Mouse (Mus musculus): ENCODE results near the gene Trim26.
"Not testable (repeated sequence)": the region's sequence is repeated elsewhere in the genome, so short reads cannot be mapped to it uniquely, and the experiment has no call there.

Trim26 gene

DNA sequence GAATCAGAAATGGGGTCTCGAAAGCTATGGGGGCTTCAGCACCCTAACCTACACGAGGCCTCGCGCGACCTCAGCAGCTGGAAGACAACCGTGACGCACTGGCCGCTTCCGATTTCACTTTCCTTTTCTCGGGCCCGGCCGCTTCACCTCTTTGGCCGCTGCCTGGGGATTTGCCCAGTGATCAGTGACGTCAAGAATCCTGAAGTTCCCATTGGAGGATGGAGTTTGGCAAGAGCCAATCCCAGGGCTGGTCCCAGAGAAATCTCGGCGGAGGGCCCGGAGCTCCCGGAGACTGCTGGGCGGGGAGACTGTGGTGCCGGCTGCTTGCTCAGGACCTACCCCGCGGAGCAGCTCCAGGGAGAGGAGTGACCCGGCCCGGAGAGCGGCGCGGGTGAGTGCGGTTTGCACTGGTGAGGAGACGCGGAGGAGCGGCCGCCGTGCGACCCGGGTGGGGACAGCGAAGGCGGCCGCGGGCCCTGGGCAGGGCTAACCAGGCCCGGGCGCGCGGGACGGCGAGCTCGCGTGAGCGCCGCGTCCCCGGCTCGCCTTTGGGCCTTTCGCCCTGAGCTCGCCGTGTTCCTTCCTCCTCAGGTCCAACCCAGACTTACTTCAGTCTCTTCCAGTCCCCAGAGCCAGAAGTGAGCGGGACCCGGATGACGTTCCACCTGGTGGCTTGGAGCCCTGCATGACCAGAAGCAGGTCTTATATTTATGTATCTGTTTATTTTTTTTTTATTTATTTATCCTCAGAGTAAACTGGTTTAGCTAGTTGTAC is at the start of gene Trim26:
Gene Trim26, plus strand, starts transcription at position 261 of the 774 bp plus-strand sequence.
- in situ Hi-C loops (cut with MboI, MseI) = no loop called here

DNA sequence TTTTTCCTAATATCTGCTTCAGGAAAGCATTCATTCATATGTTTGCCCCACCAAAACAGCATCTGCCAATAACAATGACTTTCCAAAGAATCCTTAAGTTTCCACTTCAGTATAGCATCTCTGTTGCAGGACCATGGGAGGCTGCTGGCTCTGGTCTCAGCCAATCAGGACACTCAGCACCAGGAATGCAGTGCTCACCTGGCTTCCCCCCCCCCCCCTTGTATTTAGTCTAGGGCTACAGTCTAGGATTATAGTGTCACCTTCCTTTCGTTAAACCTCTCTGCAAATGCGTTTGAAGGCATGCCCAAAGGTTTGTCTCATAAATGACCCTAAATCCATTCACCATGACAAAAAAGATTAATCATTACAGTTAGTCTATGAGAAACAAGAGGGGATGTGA is 48.6 kb upstream of the Trim26 start:
- in situ Hi-C loops (cut with MboI, MseI) = no loop called here

DNA sequence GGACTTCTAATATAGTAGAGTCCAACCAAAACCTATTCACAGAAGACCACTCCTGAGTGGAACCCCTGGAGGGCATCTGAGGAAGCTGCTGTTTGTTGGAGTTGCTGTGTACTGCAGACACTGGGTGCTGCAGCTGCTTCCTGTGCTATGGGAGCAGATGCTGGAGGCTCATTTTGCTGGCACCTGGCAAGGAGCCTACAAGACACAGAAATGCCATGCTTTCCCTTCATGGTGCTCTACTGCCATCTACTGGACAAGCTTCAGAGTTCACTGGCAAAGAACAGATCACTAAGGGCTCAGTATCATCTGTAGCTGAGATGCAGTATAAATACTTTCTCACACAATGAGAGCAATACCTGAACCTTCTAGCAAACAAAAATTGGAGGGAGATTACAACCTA is 48.1 kb upstream of the Trim26 start:
- in situ Hi-C loops (cut with MboI, MseI) = not testable (repeated sequence)

DNA sequence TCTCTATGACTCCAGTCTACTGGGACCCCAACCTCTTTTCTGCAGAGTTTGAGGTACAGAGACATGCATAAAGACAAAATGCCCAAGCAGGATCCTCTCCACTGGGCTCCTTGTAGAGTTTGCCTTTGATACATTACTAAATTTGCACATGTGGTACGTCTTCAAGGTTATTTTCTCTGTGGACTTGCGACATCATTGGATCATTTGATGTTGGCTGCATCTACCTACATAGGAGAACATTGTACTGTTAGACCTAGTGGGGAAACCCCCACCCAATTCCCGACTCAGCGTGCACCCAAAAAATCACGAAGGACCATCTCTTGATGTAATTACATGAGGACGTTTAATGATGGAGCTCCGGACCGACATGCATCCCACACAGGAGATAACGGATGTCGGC is 37.4 kb upstream of the Trim26 start:
- in situ Hi-C loops (cut with MboI, MseI) = no loop called here

DNA sequence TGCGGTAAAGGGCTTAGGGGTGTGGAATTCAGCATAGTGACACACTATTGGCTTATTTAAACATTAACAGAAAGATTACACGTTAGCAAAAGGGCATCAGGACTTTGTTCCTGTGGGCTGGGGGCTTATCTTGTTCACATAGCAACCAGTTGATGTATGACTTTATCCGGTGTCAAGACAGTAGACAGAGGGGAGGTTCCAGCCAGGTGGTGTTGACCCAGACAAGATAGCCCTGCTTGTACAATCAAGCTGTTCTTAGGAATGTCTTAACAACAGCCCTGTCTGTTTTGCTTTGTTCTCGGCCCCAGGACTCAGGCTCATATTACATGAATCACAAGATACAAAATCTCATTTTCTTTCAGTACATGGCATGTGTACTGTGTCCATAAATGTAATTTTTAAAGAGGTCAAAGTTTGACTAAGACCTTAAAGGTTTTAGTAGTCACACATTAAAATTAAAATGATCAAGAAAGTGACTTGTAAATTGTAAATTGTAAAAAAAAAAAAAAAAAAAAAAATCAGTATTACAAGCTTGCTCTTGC is 36.9 kb upstream of the Trim26 start:
- in situ Hi-C loops (cut with MboI, MseI) = not testable (repeated sequence)

DNA sequence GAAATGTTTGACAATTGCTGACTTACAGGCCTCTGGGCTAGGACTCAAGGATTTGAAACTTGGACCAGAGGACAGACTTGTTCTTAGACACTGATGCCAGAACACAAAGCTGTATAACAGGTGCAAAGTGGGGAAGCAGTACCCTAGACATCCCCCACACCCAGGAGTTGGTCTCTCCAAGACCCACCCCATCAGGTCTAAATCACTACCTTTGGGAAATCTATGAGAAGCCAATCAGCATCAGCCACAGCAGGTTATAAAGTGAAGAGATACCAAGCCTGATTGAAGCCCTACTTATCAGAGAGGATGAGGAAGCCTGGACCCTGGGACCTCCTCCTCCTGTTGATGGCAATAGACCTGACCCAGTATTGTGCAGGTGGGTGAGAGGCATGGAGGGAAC is 25.1 kb upstream of the Trim26 start, which contains the start of gene H2-M10.6:
Gene H2-M10.6, plus strand, starts transcription at position 301 of the 400 bp plus-strand sequence.
- in situ Hi-C loops (cut with MboI, MseI) = no loop called here

DNA sequence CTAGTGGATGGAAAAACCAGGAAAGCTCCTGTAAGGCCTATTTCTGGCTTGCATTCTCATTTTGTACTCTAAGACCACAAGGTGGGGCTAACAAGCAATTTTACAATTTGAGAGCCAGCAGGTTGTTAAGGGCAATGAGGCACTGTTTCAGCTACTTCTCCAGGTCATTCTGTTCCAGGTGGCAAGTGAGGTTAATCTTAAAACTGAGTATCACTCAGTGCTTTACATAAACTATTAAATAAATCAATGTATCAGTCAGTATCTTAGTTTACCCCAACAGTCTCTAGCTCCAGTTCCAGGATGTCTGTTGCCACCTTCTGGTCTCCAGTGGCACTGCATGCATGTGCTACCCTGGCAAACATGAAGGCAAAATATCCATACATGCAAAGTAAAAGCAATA is 12.9 kb upstream of the Trim26 start:
- in situ Hi-C loops (cut with MboI, MseI) = no loop called here

DNA sequence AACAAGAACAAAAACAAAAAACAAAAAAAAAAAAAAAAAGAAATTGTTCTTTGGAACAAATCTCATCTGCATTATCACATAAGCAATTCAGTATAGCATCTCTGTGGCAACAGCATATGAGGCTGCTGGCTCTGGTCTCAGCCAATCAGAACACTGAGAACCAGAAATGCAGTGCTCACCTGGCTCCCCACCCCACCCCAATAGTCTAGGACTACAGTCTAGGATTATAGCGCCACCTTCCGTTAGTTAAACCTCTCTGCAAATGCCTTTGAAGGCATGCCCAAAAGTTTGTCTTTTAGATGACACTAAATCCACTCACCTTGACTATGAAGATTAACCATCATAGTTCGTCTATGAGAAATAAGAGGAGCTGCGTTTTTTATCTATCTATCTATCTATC is 11.4 kb upstream of the Trim26 start:
- in situ Hi-C loops (cut with MboI, MseI) = no loop called here

DNA sequence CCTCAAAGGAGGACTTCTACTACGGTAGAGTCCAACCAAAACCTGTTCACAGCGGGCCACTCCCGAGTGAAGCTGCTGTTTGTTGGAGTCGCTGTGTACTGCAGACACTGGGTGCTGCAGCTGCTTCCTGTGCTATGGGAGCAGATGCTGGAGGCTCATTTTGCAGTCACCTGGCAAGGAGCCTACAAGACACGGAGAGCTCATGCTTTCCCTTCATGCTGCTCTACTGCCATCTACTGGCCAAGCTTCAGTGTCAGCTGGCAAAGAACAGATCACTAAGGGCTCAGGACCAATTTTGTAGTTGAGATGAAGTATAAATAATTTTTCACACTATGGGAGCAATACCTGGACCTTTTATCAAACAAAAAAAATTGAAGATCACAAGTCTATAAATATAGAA is 10.9 kb upstream of the Trim26 start:
- in situ Hi-C loops (cut with MboI, MseI) = not testable (repeated sequence)

DNA sequence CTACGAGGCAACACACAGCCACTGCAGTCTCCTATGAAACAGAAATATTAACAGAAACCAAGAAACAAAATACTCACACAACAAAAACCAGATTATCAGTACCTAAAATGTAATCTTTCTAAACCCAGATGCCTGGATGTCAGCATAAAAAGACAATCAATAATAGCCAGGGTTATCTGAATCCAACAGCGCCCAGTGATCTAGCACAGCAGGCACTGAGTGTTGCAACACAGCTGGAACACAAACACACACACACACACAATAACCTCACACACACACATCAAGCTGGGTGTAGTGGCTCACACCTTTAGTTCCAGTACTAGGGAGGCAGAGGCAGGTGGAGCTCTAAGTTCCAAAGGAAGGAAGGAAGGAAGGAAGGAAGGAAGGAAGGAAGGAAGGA is 8.4 kb upstream of the Trim26 start:
- in situ Hi-C loops (cut with MboI, MseI) = no loop called here

DNA sequence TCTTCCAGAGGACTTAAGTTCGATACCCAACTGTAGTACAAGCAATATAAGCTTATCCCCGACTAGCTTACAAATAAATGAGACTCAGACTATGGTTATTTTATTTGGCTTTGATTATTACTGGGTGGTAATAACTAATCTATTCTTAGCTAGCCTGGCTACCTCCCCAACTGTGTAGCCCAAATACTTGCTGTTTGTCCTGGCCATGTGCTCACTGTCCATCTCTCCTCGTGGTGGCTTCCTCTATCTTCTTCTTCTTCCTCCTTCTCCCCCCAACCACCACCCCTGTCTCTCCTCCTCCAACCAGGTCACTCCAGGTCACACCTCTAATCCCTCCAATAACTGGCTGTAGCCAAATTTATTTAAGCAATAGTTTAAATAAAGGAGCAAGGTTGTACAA is 6.5 kb upstream of the Trim26 start:
- in situ Hi-C loops (cut with MboI, MseI) = no loop called here

DNA sequence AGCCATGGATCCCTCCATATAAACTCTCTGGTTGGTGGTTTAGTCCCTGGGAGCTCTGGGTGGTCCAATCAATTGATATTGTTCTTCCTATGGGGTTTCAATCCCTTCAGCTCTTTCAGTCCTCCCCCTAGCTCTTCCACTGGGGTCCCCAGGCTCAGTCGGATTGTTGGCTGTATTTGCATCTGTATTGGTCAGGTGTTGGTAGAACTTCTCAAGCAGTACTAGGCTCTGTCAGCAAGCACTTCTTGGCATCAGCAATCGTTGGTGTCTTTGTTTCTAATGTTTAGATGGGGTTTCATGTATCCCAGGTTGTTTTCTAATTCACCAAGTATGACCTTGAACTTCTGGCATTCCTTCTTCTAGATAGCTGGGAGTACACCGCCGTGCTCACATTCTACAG is 4.2 kb upstream of the Trim26 start:
- in situ Hi-C loops (cut with MboI, MseI) = no loop called here

DNA sequence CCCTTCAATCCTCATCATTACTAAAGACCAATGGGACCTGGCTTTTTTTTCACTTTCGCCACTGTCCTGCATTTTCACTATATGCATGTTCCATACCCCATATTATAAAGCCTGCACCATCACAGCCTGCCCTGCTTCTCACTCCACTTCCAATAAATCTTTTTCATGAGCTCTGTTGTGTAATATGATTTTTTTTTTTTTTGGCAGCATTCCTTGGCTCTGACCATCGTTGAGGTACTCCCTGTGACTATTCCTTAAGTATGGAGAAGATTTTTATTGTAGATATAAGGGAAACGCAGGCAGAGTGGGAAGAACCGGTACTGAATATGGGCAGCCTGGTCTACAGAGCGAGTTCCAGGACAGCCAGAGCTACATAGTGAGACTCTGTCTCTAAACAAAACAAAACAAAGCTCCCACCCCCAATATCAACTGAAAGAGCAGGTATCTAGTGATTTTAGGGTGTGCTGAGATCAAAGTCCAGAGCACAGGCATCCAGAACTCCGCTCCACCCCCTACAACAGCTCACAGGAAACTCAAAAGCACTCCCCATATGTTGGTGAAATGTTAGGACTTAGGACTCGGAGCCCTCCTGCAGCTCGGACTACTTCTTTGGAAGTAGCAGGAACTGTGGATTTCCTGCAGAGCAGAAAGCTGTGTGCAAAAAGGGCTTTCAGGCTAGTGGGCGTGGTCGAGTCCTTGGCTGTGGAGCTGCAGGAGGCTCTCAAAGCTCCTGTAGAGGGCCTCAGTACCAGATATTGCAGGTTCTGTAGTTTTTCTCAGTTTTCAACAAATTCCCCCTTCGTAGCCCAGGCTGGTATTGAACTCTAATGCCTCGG is 1.1 kb upstream of the Trim26 start:
- in situ Hi-C loops (cut with MboI, MseI) = no loop called here

DNA sequence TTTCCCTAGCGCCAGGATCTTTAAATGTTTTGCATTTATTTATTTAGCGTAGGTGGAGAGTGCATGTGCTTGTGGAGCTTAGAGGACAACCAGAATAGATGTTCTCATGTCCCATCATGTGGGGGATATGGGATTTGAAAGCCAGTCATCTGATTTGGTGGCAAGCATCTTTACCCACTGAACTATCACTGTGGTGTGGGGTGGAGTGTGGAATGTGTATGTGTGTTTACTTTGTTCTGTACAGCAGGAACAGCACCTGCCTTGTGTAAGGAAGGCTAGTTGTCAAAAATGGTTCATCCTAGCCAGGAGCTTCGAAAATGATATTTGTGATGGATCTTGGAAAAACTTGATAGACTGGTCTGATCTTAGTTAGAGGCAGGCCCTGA is 514 bp upstream of the Trim26 start:
- in situ Hi-C loops (cut with MboI, MseI) = no loop called here

DNA sequence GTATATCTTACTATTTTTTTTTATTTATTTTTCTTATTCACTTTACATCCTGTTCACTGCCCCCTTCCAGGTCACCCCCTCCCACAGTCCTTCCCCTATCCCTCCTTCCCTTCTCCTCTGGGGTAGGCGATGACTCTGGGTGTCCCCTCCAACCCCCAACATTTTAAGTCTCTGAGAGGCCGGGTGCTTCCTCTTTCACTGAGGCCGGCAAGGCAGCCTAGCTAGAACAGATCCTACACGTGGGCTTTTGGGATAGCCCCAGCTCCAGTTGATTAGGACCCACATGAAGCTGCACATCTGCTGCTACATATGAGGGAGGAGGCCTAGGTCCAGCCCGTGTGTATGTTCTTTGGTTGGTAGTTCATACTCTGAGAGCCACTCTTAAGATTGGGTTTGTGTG is 2.1 kb downstream of the Trim26 start:
- in situ Hi-C loops (cut with MboI, MseI) = no loop called here

DNA sequence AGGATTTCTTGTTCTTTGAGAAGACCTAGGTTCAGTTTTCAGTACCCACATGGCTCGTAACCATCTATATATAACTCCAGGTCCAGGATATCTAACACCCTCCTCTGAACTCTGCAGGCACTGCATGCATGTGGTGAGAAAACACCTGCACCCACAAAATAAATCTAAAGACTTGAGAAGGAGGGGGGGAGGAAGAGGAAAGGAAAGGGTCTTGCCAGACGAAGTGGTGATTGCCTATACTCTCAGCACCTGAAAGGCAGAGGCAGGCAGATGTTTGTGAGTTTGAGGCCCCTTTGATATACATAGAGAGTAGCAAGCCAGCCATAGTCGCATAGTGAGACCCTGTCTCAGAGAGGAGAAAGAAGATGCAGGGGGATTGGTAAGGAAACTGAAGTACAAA is 3.0 kb downstream of the Trim26 start:
- in situ Hi-C loops (cut with MboI, MseI) = no loop called here

DNA sequence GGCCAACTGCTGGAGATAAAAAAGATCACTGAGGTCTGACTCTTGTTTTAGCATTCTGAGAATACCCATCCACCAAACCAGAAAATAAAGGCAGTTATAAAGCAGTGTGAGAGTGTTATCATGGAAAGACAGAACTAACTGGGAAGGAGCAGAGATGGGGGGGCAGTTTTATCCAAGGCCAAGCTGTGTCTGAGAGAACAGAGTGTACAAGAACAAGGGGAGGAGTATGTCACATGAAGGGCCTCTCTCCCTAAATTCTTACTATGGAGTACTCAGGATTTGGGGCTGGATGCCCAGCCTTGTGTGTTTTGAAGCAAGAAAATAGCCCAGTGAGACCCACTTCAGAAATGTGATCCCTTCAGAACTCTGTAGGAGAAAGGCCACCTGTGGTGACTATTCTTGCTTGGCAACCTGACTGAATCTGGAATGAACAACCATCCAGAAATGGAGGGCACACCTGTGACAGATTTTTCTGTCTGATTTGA is 4.1 kb downstream of the Trim26 start:
- in situ Hi-C loops (cut with MboI, MseI) = no loop called here

DNA sequence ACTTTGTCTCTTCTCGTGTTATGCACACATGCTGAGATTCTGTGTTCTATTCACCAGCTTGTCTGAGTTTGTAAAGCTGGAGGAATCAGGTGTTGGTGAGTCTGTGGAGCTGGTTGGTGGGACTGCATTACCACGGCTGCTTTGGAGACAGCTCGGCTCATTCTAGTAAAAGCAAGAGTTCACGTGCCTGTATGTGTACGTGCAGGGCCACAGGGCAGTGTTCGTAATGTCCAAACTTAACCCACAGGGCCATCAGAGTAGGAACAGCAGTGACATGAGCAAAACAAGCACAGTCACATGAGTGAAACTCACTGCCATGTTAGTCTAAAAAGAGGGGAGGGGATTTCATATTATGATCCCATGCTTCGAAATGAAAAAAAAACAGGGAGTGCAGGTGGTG is 6.8 kb downstream of the Trim26 start:
- in situ Hi-C loops (cut with MboI, MseI) = no loop called here

DNA sequence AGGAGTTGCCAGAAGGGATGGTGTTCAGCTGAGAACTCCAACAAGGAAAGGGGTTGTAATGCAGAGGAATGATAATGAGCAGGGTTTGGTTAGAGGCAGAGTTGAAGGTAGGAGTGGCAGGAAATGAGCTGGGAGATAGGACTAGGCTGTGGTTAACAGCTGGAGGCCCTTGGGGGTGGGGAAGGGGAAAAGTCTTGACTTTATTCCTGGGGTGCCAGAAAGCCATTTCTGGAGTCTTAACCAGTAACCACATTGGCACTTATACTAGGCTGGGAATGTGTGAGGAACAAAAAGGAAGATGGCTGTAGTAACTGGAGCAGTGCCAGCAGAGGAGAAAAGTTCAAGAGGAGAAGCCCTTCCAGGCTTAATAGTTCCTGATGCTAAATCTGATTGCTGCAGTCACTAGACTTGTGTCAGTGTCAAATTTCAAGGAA is 7.4 kb downstream of the Trim26 start:
- in situ Hi-C loops (cut with MboI, MseI) = no loop called here

DNA sequence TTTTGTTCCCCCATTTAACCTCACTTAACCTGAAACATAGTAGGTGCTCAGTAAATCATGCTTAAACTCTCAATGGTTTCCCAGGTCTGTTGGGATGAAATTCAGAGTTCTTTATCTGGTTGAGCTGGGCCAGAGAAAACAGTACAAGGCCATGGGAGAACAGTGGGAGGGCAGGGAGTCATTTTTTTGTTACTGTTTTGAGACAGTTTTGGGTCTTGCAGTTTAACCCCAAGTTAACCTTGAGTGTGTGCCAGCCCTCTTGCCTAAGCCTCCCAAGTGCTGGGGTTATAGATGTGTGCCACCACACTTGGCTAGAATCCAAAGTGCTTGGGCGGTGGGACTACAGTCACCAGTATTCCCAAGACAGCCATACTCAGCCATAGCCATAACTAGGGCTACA is 7.8 kb downstream of the Trim26 start:
- in situ Hi-C loops (cut with MboI, MseI) = no loop called here

DNA sequence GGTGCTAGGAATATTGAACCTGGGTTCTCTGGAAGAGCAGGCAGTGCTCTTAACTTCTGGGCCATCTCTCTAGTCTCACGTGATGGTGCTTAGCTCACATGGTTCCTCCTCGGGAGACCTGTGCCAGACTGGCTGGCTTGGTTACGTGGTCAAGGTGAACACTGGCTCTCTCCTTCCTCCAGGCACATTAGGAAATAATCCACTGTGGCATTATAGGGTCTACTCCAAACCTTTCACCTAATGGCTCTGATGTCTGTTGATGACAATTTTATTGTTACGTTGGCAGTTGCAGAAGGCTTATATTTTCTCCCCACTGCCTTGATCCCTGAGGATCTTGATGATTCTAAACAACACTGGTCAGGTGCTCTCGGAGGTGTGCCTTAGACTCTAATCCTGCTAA is 12.0 kb downstream of the Trim26 start:
- in situ Hi-C loops (cut with MboI, MseI) = no loop called here

DNA sequence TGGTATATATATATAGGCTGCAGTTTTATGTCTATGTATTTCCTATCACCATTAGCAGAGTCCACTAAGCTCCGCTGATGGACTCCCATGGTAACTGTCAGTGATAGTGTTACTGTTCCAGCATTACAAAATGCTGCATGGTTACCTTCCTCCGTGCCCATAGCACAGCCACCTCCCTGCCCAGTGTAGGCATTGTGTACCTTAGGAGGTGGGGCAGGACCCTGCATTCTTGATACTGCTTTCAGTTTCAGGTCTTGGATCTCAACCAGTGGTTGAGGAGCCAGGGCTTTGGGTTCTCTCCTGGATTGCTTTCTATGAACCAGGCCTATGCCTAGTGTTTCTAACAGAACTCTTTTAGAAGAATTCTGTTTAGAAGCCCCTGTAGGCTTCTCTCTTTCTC is 13.1 kb downstream of the Trim26 start:
- in situ Hi-C loops (cut with MboI, MseI) = no loop called here

DNA sequence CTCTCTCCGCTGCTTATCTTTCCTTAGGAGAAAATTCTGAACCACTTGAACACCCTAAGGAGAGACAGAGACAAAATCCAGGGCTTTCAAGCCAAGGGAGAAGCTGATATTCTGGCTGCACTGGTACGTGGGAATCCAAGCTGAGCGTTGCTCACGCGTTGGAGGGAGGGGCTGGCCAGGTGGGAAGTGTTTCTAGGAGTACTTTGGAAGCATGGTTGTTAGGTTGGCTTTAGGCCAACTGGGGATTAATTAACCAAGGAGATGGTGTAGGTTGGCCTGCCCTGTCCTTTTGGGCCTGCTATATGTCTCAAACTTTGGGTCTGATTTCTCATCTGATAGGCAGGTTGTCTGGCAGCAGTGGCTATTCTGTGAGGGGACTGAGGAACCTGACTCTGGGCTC is 14.3 kb downstream of the Trim26 start:
- in situ Hi-C loops (cut with MboI, MseI) = no loop called here
